Mouse (Mus musculus): ENCODE data around the gene Cmss1. TPM values are rescaled to one million over a fixed set of nuclear protein-coding genes. Genes with fewer than 3 reads are reported as not detected.

Gene Cmss1
- polyA plus RNA-seq, 1 experiment: 14.1 TPM

- Histone ChIP-seq H3K36me3 (ENCODE audit: control insufficient read depth, insufficient read depth, low read length, poor library complexity, severe bottlenecking) (no peaks in the 10 kb centered on the region), H3K4me3 (ENCODE audit: low read depth, low read length) (no peak overlapping the region), H3K27me3 (ENCODE audit: control insufficient read depth, insufficient read depth, low read length, poor library complexity, severe bottlenecking) (no peaks in the 10 kb centered on the region), H3K9me3 (replicated peaks; ENCODE audit: control insufficient read depth, insufficient read depth, low read length, poor library complexity, severe bottlenecking) (no peaks in the 10 kb centered on the region), H3K4me1 (ENCODE audit: control insufficient read depth, insufficient read depth, low read length) (no peaks in the 10 kb centered on the region), H3K9ac (ENCODE audit: low read depth, poor library complexity, severe bottlenecking) (no peak overlapping the region), H3K27ac (ENCODE audit: insufficient read depth, low read length) (no peak overlapping the region)
- TF ChIP-seq EP300 (IDR thresholded peaks at IDR 0.05; ENCODE audit: insufficient read depth, low read depth, low read length): no peak
- TF ChIP-seq CTCF (IDR thresholded peaks at IDR 0.05; ENCODE audit: low read depth, low read length): no peak
- TF ChIP-seq POLR2A (IDR thresholded peaks at IDR 0.05; ENCODE audit: insufficient read depth, low read length): no peak
Observed at GRCm38 (mm10) chr16:57508351-57508750, 98.3 kb downstream of the Cmss1 start.

- Histone ChIP-seq H3K27me3 (ENCODE audit: control insufficient read depth, insufficient read depth, low read length, poor library complexity, severe bottlenecking) (no peaks in the 10 kb centered on the region), H3K4me3 (ENCODE audit: low read depth, low read length) (no peak overlapping the region), H3K36me3 (ENCODE audit: control insufficient read depth, insufficient read depth, low read length, poor library complexity, severe bottlenecking) (no peaks in the 10 kb centered on the region), H3K9ac (ENCODE audit: low read depth, poor library complexity, severe bottlenecking) (no peak overlapping the region), H3K9me3 (replicated peaks; ENCODE audit: control insufficient read depth, insufficient read depth, low read length, poor library complexity, severe bottlenecking) (no peaks in the 10 kb centered on the region), H3K4me1 (ENCODE audit: control insufficient read depth, insufficient read depth, low read length) (no peaks in the 10 kb centered on the region), H3K27ac (ENCODE audit: insufficient read depth, low read length) (no peak overlapping the region)
- no peak for TF ChIP-seq POLR2A (IDR thresholded peaks at IDR 0.05; ENCODE audit: insufficient read depth, low read length)
- no peak for TF ChIP-seq EP300 (IDR thresholded peaks at IDR 0.05; ENCODE audit: insufficient read depth, low read depth, low read length)
- no peak for TF ChIP-seq CTCF (IDR thresholded peaks at IDR 0.05; ENCODE audit: low read depth, low read length)
Observed at GRCm38 (mm10) chr16:57506133-57506532, 100.5 kb downstream of the Cmss1 start.

GRCm38 (mm10) chr16:57504728-57505127, 101.9 kb downstream of the Cmss1 start:
- Histone ChIP-seq H3K4me3 (ENCODE audit: low read depth, low read length) (no peak overlapping the region), H3K4me1 (ENCODE audit: control insufficient read depth, insufficient read depth, low read length) (no peaks in the 10 kb centered on the region), H3K27ac (ENCODE audit: insufficient read depth, low read length) (no peak overlapping the region), H3K36me3 (ENCODE audit: control insufficient read depth, insufficient read depth, low read length, poor library complexity, severe bottlenecking) (no peaks in the 10 kb centered on the region), H3K9me3 (replicated peaks; ENCODE audit: control insufficient read depth, insufficient read depth, low read length, poor library complexity, severe bottlenecking) (no peaks in the 10 kb centered on the region), H3K9ac (ENCODE audit: low read depth, poor library complexity, severe bottlenecking) (no peak overlapping the region), H3K27me3 (ENCODE audit: control insufficient read depth, insufficient read depth, low read length, poor library complexity, severe bottlenecking) (no peaks in the 10 kb centered on the region)
- TF ChIP-seq POLR2A (IDR thresholded peaks at IDR 0.05; ENCODE audit: insufficient read depth, low read length) (no peak), EP300 (IDR thresholded peaks at IDR 0.05; ENCODE audit: insufficient read depth, low read depth, low read length) (no peak), CTCF (IDR thresholded peaks at IDR 0.05; ENCODE audit: low read depth, low read length) (no peak)

GRCm38 (mm10) chr16:57502761-57503160, 103.9 kb downstream of the Cmss1 start:
- Histone ChIP-seq H3K9ac (ENCODE audit: low read depth, poor library complexity, severe bottlenecking) (no peak overlapping the region), H3K9me3 (replicated peaks; ENCODE audit: control insufficient read depth, insufficient read depth, low read length, poor library complexity, severe bottlenecking) (no peaks in the 10 kb centered on the region), H3K27ac (ENCODE audit: insufficient read depth, low read length) (no peak overlapping the region), H3K4me3 (ENCODE audit: low read depth, low read length) (no peak overlapping the region), H3K4me1 (ENCODE audit: control insufficient read depth, insufficient read depth, low read length) (no peaks in the 10 kb centered on the region), H3K36me3 (ENCODE audit: control insufficient read depth, insufficient read depth, low read length, poor library complexity, severe bottlenecking) (no peaks in the 10 kb centered on the region), H3K27me3 (ENCODE audit: control insufficient read depth, insufficient read depth, low read length, poor library complexity, severe bottlenecking) (no peaks in the 10 kb centered on the region)
- TF ChIP-seq CTCF (IDR thresholded peaks at IDR 0.05; ENCODE audit: low read depth, low read length): no peak
- TF ChIP-seq POLR2A (IDR thresholded peaks at IDR 0.05; ENCODE audit: insufficient read depth, low read length): no peak
- no peak for TF ChIP-seq EP300 (IDR thresholded peaks at IDR 0.05; ENCODE audit: insufficient read depth, low read depth, low read length)

- H3K4me3 ChIP-seq (ENCODE audit: low read depth, low read length): no peak overlapping the region
- H3K27ac ChIP-seq (ENCODE audit: insufficient read depth, low read length): no peak overlapping the region
- no peaks in the 10 kb centered on the region for H3K9me3 ChIP-seq (replicated peaks; ENCODE audit: control insufficient read depth, insufficient read depth, low read length, poor library complexity, severe bottlenecking)
- no peaks in the 10 kb centered on the region for H3K27me3 ChIP-seq (ENCODE audit: control insufficient read depth, insufficient read depth, low read length, poor library complexity, severe bottlenecking)
- no peaks in the 10 kb centered on the region for H3K36me3 ChIP-seq (ENCODE audit: control insufficient read depth, insufficient read depth, low read length, poor library complexity, severe bottlenecking)
- no peak for TF ChIP-seq POLR2A (IDR thresholded peaks at IDR 0.05; ENCODE audit: insufficient read depth, low read length)
- TF ChIP-seq CTCF (IDR thresholded peaks at IDR 0.05; ENCODE audit: low read depth, low read length): no peak
- TF ChIP-seq EP300 (IDR thresholded peaks at IDR 0.05; ENCODE audit: insufficient read depth, low read depth, low read length): no peak
- no peaks in the 10 kb centered on the region for H3K4me1 ChIP-seq (ENCODE audit: control insufficient read depth, insufficient read depth, low read length)
- H3K9ac ChIP-seq (ENCODE audit: low read depth, poor library complexity, severe bottlenecking): no peak overlapping the region
Observed at GRCm38 (mm10) chr16:57502230-57502629, 104.4 kb downstream of the Cmss1 start.

- TF ChIP-seq POLR2A (IDR thresholded peaks at IDR 0.05; ENCODE audit: insufficient read depth, low read length): no peak
- no peak for TF ChIP-seq EP300 (IDR thresholded peaks at IDR 0.05; ENCODE audit: insufficient read depth, low read depth, low read length)
- no peaks in the 10 kb centered on the region for H3K27me3 ChIP-seq (ENCODE audit: control insufficient read depth, insufficient read depth, low read length, poor library complexity, severe bottlenecking)
Observed at GRCm38 (mm10) chr16:57500851-57501250, 105.8 kb downstream of the Cmss1 start.

More at GRCm38 (mm10) chr16:57500851-57501250, 105.8 kb downstream of the Cmss1 start:
- H3K4me1 ChIP-seq (ENCODE audit: control insufficient read depth, insufficient read depth, low read length): no peaks in the 10 kb centered on the region
- no peaks in the 10 kb centered on the region for H3K9me3 ChIP-seq (replicated peaks; ENCODE audit: control insufficient read depth, insufficient read depth, low read length, poor library complexity, severe bottlenecking)
- no peak overlapping the region for H3K27ac ChIP-seq (ENCODE audit: insufficient read depth, low read length)
- H3K9ac ChIP-seq (ENCODE audit: low read depth, poor library complexity, severe bottlenecking): no peak overlapping the region
- no peaks in the 10 kb centered on the region for H3K36me3 ChIP-seq (ENCODE audit: control insufficient read depth, insufficient read depth, low read length, poor library complexity, severe bottlenecking)
- no peak overlapping the region for H3K4me3 ChIP-seq (ENCODE audit: low read depth, low read length)

Data from ES-Bruce4 (cell line).